Mouse (Mus musculus) limb, embryonic 14.5 days (tissue): ENCODE measurements at regions not wholly inside any gene's neighbourhood (a gene's known extent, or its start where the extent isn't known, plus 50 kb on each side); places are given as distances from the start of the nearest gene placed in this dataset.

Source experiments
- ATAC-seq: fragments of 200-750 bp; cut with Nextera tagmentation; 2 replicates; pipeline ENCODE4 v1.8.0; 2017; ENCODE audit warnings: low read depth, moderate number of reproducible peaks, moderate TSS enrichment; ENCODE audit not compliant: low FRiP score
- DNase-seq: peaks from one replicate; pipeline ENCODE4 v3.0.0-alpha.2; 2015; ENCODE audit warnings: low spot score
- H3K27ac ChIP-seq: fragments of 300-500 bp; sonication (generic); replicated peaks from 2 replicates; pipeline ENCODE4 v1.5.1; 2014; ENCODE audit warnings: low read depth, mild to moderate bottlenecking, low read length, moderate library complexity, mixed read lengths
- H3K27me3 ChIP-seq: fragments of 300-500 bp; sonication (generic); 2 replicates; pipeline ENCODE4 v1.6.1; 2014; ENCODE audit warnings: low read length, mixed read lengths; ENCODE audit not compliant: control insufficient read depth, insufficient read depth
- H3K36me3 ChIP-seq: fragments of 300-500 bp; sonication (generic); 2 replicates; pipeline ENCODE4 v1.6.1; 2014; ENCODE audit warnings: mild to moderate bottlenecking, low read length, moderate library complexity, mixed read lengths; ENCODE audit not compliant: control insufficient read depth, insufficient read depth
- H3K4me1 ChIP-seq: fragments of 300-500 bp; sonication (generic); 2 replicates; pipeline ENCODE4 v1.6.1; 2014; ENCODE audit warnings: antibody characterized with exemption, low read length, mixed read lengths; ENCODE audit not compliant: control insufficient read depth, insufficient read depth
- H3K4me2 ChIP-seq: fragments of 300-500 bp; sonication (generic); replicated peaks from 2 replicates; pipeline ENCODE4 v1.6.1; 2014; ENCODE audit warnings: low read depth, mild to moderate bottlenecking, low read length, moderate library complexity; ENCODE audit not compliant: severe bottlenecking
- H3K4me3 ChIP-seq: fragments of 300-500 bp; sonication (generic); replicated peaks from 2 replicates; pipeline ENCODE4 v1.5.1; 2014; ENCODE audit warnings: low read length
- H3K9ac ChIP-seq: fragments of 300-500 bp; sonication (generic); 2 replicates; pipeline ENCODE4 v1.6.1; 2014; ENCODE audit warnings: mild to moderate bottlenecking, low read depth, low read length, moderate library complexity; ENCODE audit not compliant: severe bottlenecking
- H3K9me3 ChIP-seq: fragments of 300-500 bp; sonication (generic); 2 replicates; pipeline ENCODE4 v1.6.1; 2016; ENCODE audit warnings: low read length; ENCODE audit not compliant: control insufficient read depth
- POLR2A ChIP-seq: fragments of 200-500 bp; IDR thresholded peaks from 2 replicates; pipeline ENCODE4 v1.8.0; 2012; ENCODE audit warnings: inconsistent platforms, mild to moderate bottlenecking, moderate library complexity, borderline replicate concordance; ENCODE audit not compliant: insufficient read depth, insufficient read length; ENCODE audit errors: extremely low read depth
- WGBS: fragments of 180-500 bp; shearing (Covaris S2); extraction: QIAGEN DNeasy Blood & Tissue Kit; methylation state at CpG from one replicate; pipeline ENCODE4 v1.1.7; 2014; 5-methylcytosine and 5-hydroxymethylcytosine counted together

DNA sequence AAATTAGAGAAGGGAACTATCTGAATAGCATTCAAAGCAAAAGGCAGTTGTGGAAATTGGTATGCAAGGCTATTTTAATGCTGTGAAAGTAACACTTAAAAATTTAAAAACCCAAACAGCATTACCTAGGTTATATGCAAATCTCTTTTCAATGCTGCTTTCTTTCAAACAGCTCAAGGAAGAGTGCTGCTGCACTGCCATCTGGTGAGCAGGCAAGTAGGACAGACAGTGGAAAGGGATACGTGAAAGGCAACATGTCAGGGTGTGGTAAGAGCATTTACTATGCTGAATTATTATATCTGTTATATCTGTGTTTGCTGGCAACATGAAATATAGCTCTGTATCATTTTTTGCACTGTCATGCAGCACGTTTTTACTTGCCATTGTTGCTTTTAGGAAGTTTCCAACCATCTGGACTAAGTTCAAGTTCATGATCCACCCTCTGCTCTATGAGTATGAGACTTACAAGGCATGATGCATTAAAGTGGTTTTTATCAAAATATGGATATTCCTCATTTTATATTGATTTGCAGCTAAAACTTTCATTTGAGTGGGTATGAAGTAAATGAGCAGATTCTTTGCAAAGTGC, 1223.0 kb downstream of the Dnajb9 start:
- DNase-seq (no peak), ATAC-seq (no peak)
- WGBS, result 26% methylated on average over 2 of the region's 2 CpGs
- Histone ChIP-seq H3K9ac (no peak overlapping the region), H3K4me3 (no peak overlapping the region), H3K4me1 (no peaks in the 10 kb centered on the region), H3K27me3 (no peaks in the 10 kb centered on the region), H3K27ac (no peak overlapping the region), H3K9me3 (no peaks in the 10 kb centered on the region), H3K4me2 (no peak overlapping the region), H3K36me3 (no peaks in the 10 kb centered on the region)
- no peak for TF ChIP-seq POLR2A

DNA sequence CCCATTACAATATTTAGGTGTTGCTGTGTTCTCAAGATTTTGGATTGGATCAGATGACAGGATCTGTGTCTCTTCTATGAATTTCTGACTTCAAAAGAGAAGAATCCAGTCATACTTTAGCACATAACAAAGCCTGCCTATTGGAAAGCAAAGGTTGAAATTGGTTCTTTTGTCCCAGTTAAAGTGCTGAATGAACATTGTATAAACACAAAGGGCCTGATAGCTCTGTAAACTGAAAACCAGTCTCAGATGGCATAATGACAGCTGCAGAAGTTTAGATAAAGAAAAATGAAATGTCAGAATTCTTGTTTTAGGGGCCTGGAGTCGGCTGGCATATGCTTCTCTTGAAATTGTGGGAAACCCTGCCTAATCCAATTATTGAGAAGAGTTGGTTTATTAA, 1223.6 kb downstream of the Dnajb9 start:
- no peak for TF ChIP-seq POLR2A
- Histone ChIP-seq H3K4me1 (no peaks in the 10 kb centered on the region), H3K36me3 (no peaks in the 10 kb centered on the region), H3K9me3 (no peaks in the 10 kb centered on the region), H3K4me2 (no peak overlapping the region), H3K27me3 (no peaks in the 10 kb centered on the region), H3K9ac (no peak overlapping the region), H3K27ac (no peak overlapping the region), H3K4me3 (no peak overlapping the region)
- WGBS, result 80% methylated on average over 1 of the region's 1 CpGs
- ATAC-seq, result no peak
- no peak for DNase-seq

DNA sequence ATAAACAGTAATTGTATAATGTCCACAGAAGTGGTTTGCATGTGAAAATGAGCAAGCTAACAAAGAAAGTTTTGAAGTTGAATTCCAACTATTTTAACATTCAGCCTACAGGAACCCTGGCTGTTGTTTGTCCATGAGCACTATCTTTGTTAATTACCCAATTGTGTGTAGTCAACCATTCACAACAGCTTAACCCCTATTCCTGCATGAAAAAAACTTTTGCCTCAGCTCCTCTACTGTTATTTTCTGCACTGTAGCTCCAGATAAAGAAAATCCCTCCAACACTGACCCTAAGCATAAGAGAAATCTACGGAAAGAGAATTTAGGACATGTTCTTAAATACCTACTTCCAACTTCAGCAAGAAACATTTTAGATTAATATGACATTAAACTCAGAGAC, 1224.0 kb downstream of the Dnajb9 start:
- H3K4me3 ChIP-seq, result no peak overlapping the region
- no peaks in the 10 kb centered on the region for H3K27me3 ChIP-seq
- no peak for TF ChIP-seq POLR2A
- DNase-seq (no peak), ATAC-seq (no peak)
- no peak overlapping the region for H3K27ac ChIP-seq
- H3K4me1 ChIP-seq, result no peaks in the 10 kb centered on the region
- no peak overlapping the region for H3K9ac ChIP-seq
- no peaks in the 10 kb centered on the region for H3K36me3 ChIP-seq
- H3K9me3 ChIP-seq, result no peaks in the 10 kb centered on the region
- 84% methylated on average over 1 of the region's 1 CpGs for WGBS
- no peak overlapping the region for H3K4me2 ChIP-seq

DNA sequence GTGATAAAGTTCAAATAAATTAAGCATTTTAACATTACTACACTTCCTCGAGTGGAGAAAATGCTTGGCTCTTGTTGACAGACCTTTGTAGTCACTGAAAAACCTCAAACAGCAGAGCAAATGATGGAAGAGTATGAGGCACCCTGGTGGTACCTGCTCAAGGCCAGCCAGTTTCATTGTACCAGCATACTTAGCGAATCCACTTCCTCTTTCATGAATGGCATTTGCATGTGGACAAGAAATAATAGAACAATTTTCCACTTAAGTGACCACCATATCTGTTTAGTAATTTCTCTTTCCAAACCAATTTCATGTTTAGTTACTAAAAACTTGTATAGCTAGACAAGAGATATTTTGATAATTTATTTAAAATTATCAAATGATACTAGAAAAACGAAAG, 1231.3 kb downstream of the Dnajb9 start:
- no peak overlapping the region for H3K4me2 ChIP-seq
- H3K4me3 ChIP-seq, result no peak overlapping the region
- H3K36me3 ChIP-seq, result no peaks in the 10 kb centered on the region
- no peaks in the 10 kb centered on the region for H3K27me3 ChIP-seq
- no peak for DNase-seq
- no peaks in the 10 kb centered on the region for H3K4me1 ChIP-seq
- ATAC-seq, result no peak
- no peak for TF ChIP-seq POLR2A
- H3K9me3 ChIP-seq, result no peaks in the 10 kb centered on the region
- no peak overlapping the region for H3K9ac ChIP-seq
- no peak overlapping the region for H3K27ac ChIP-seq
- WGBS, result 79% methylated on average over 3 of the region's 3 CpGs

DNA sequence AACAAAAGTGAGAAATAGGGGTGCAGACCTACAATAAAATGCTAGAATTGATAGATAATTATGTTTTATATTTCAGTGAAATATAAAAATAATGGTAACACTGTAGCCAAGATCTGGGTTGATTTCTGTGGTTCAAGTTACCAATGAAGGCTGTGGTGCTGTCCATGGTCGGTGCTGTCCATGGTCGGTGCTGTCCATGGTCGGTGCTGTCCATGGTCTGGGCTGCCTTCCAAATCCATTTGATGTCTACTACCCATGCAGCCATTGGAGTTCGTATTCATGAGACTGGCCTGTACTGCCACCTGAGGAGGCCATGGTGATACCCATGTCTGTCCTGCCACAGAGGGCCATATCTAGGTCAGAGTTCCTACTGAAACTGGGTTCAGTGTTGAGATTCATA, 1237.4 kb downstream of the Dnajb9 start:
- Histone ChIP-seq H3K4me3 (no peak overlapping the region), H3K36me3 (no peaks in the 10 kb centered on the region), H3K9ac (no peak overlapping the region), H3K9me3 (no peaks in the 10 kb centered on the region), H3K27me3 (no peaks in the 10 kb centered on the region), H3K4me1 (no peaks in the 10 kb centered on the region), H3K27ac (no peak overlapping the region), H3K4me2 (no peak overlapping the region)
- 61% methylated on average over 4 of the region's 4 CpGs for WGBS
- no peak for TF ChIP-seq POLR2A
- DNase-seq, result peak; percentile 22
- ATAC-seq, result peak; percentile 47; the same call in 1 of the 2 replicates

DNA sequence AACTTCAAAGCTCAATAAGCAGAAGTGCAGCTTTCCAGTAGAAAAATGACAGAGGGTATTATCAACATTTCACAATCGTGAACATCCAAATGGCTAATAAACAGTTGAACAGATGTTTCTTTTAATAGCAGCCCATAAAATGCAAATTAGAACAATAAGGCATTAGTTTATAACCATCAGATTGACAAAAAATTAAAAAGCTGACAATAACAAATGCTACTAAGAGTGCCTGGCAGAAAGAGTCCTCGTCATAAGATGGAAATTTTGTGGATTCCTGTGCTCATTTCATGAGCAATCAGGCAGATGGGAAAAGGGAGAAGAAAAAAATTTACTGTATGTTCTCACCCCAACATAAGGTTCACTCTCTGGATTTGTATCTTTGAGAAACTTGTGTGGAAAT, 1248.6 kb downstream of the Dnajb9 start:
- no peak overlapping the region for H3K4me3 ChIP-seq
- H3K9me3 ChIP-seq, result no peaks in the 10 kb centered on the region
- H3K4me1 ChIP-seq, result no peaks in the 10 kb centered on the region
- H3K9ac ChIP-seq, result no peak overlapping the region
- no peak for DNase-seq
- no peak overlapping the region for H3K4me2 ChIP-seq
- ATAC-seq, result no peak
- no peaks in the 10 kb centered on the region for H3K27me3 ChIP-seq
- no peak for TF ChIP-seq POLR2A
- no peak overlapping the region for H3K27ac ChIP-seq
- WGBS, result 41% methylated on average over 2 of the region's 2 CpGs
- H3K36me3 ChIP-seq, result no peaks in the 10 kb centered on the region
